Mouse (Mus musculus): Measurements from ENCODE around the gene Olfr552. TPM values are rescaled to one million over a fixed set of nuclear protein-coding genes. Genes with fewer than 3 reads are reported as not detected.
A peak's percentile ranks its signal among the peaks of the same experiment; 100 is the strongest.
"Not testable (repeated sequence)": the region's sequence is repeated elsewhere in the genome, so short reads cannot be mapped to it uniquely, and the experiment has no call there.

The Olfr552 gene
- polyA plus RNA-seq (2016; fragmentation: Nextera tagmentation; extraction: Ambion mirVana): not detected in 2 replicates

DNA sequence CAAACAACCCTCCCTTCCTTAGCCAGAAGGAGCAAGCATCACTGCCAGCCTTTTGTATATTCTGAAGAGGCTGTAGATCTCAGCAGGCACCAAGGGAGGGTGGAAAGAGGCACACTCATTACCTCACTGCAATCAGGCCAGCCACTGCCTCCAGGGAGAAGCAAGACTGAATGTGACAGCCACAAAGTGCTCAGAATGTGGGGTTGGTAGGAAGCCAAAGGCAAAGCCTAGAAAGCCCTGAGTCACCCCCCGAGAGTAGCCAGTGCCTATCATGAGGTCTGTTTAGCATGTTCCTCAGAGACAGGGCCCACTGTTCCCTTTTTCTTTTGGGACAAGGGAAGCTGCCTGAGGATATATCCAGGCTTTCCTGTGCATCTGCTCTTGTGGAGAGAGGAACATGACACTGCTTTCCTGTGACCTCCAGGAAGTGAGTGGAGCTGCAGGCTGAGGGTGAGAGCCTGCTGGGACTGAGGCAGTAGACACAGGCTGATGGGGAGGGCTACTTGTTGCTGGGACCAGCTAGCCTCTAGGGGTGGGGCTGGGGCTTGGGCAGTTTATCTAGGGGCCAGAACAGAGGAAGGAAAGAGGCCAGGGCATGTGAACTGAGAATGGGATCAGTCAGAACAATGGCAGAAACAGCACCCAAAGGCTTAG lies at the start of gene Olfr552:
Gene Olfr552, plus strand, starts transcription at position 393 of the 654 bp plus-strand sequence.
- Histone ChIP-seq H3K9me3 (no peaks in the 10 kb centered on the region), H3K27me3 (ENCODE audit: insufficient read depth, poor library complexity, severe bottlenecking) (no peaks in the 10 kb centered on the region), H3K4me3 (no peak within 1 kb of the TSS), H3K27ac (no peak within 1 kb of the TSS), H3K36me3 (no peaks in the 10 kb centered on the region), H3K4me1 (replicated peaks) (no peaks in the 10 kb centered on the region)
- 68% methylated on average over 1 of the region's 1 CpGs for WGBS
- no peak for DNase-seq (ENCODE audit: low spot score)

DNA sequence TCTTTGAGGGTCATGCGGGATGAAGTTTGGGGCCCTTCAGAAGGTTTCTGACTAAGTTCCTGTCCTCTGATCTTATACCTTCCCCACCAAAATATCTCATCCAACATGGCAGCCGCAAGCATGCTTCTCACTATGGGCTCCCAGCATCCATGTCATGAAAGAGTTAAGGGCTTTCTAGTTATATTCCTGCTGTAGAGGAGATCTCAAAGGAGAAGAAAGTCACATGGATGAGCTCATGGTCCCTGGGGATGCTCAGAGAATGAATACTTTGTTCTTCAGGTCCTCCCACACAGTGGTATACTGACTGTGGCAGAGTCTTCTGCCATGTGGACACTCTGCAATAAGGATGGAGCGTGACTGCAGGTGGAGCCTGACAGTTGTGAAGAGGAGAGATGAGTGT lies 48.0 kb upstream of the Olfr552 start, which contains the start of gene Olfr549:
Gene Olfr549, plus strand, starts transcription at position 301 of the 400 bp plus-strand sequence.
- Histone ChIP-seq H3K4me3 (no peak within 1 kb of the TSS), H3K27ac (no peak within 1 kb of the TSS)

DNA sequence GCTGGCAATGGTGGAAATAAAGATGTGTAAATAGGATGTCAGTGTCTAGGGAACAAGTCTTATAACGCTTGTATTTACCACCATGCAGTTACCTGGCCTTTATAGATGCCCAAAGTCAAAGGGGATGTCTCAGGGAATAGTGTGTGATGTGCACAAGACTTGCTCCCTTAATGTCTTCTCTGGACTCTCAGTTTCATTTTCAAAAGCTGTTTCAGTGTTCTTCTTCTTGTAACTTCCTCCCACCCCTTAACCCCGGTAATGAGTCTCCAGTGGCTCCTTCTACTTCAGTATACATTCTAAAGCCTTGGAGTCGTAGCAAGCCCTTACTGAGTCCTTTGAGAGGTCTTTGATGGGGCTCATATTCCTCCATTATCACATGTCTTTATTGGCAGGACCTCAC lies 44.3 kb upstream of the Olfr552 start:
- Histone ChIP-seq H3K36me3 (no peaks in the 10 kb centered on the region), H3K27me3 (ENCODE audit: insufficient read depth, poor library complexity, severe bottlenecking) (no peaks in the 10 kb centered on the region), H3K9me3 (no peaks in the 10 kb centered on the region), H3K4me3 (no peak overlapping the region), H3K4me1 (replicated peaks) (no peaks in the 10 kb centered on the region), H3K27ac (no peak overlapping the region)
- 77% methylated on average over 3 of the region's 3 CpGs for WGBS
- DNase-seq (ENCODE audit: low spot score): no peak

More for the DNA sequence above, 48.0 kb upstream of the Olfr552 start, which contains the start of gene Olfr549:
- Histone ChIP-seq H3K36me3 (no peaks in the 10 kb centered on the region), H3K4me1 (replicated peaks) (no peaks in the 10 kb centered on the region), H3K9me3 (no peaks in the 10 kb centered on the region), H3K27me3 (ENCODE audit: insufficient read depth, poor library complexity, severe bottlenecking) (no peaks in the 10 kb centered on the region)
- 87% methylated on average over 3 of the region's 3 CpGs for WGBS
- DNase-seq (ENCODE audit: low spot score): no peak

DNA sequence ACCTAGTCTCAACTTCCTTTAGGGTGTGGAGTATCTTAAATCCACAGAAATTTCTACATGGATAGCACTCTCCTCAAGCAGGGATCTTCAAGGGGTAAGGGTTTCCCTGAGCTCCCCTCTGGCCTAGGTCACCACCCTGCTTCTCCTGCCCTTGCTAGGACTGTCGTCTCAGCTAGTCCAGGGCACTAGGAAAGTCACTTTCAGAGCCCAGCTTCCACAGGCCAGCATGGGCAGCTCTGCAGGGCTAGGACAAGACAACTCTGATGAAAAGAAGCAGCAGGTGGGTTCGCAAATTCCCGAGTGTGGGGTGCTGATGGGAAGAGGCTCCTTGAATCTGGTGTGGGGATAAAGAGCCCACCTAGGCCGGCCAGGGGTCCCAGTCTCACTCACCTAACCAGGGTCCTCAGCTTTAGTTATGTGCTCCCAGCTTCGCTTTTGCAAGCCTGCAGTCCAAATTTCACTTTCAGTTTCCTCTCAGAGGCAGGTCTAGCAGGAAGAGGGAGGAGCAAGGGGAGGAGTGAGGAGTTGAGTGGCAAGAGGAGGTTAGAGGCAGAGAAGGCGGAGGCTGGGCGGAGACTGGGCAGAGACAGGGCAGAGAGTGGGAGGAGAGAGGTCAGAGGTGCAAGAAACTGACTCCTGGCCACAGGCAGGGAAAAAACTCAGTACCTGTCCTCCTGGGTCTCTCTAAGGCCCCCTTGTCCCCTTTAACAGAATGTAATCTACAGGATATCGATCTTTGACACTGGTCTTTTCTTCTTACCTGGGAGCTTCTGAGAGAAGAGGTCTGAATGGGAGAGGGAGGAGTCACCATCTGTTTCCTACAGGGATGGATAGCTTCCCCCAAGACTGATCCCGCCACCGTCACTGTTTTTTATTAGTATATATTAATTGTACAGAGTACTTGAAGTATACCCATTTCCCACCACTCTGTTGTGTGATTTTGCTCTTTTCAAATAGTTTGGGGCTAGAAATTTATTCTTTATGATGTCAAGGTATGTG lies 32.3 kb upstream of the Olfr552 start, which contains the start of gene Trim21:
Gene Trim21, minus strand, starts transcription at position 488 of the 999 bp plus-strand sequence.
- no peaks in the 10 kb centered on the region for H3K9me3 ChIP-seq
- peak; percentile 63 for DNase-seq (ENCODE audit: low spot score)
- peaks cover 13% of the 10 kb centered on the region for H3K4me1 ChIP-seq (replicated peaks)
- peak within 1 kb of the TSS; percentile 55 for H3K4me3 ChIP-seq
- no peaks in the 10 kb centered on the region for H3K36me3 ChIP-seq
- WGBS: 22% methylated on average over 10 of the region's 10 CpGs
- H3K27ac ChIP-seq: peak within 1 kb of the TSS; percentile 75
- no peaks in the 10 kb centered on the region for H3K27me3 ChIP-seq (ENCODE audit: insufficient read depth, poor library complexity, severe bottlenecking)

DNA sequence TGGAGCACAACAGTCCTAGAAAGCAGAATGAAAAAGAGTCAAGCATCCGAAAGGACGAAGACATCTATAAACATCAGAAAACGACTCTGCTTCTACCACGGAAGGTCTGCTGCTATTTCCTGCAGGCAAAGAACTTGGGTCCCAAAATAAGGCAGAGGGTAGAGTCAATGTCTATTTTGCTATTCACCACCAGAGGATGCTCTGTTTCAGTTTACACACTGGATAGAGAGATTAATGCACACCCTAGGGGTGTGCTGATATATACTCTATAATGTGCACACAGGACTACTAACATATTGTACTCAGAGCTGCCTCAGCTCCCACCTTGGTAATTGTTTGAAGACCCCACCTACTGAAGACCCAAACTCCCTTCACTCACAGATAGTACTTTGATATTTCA lies 31.4 kb upstream of the Olfr552 start:
- H3K27ac ChIP-seq: no peak overlapping the region
- 94% methylated on average over 4 of the region's 4 CpGs for WGBS

DNA sequence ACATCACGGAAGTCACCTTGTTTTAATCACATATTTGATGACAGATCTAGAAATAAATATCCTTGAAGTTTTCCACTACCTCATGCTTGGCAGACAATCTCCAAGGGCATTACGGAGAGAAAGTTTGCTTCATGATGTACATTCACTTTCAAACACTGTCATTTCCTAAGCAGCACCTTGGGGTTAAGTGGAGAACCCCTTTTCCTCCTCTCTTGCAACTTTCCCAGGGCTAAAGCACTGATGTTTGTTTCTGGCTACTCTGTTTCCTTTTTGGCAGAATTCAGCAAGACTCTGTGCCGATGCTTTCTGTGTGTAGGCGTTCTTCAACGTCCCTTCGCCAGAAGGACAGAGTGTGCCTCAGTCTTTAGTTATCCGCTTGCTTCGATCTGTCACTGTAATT lies 26.4 kb upstream of the Olfr552 start, which contains the start of gene Olfr550:
Gene Olfr550, plus strand, starts transcription at position 301 of the 400 bp plus-strand sequence.
- WGBS: 93% methylated on average over 8 of the region's 8 CpGs
- H3K36me3 ChIP-seq: no peaks in the 10 kb centered on the region
- no peaks in the 10 kb centered on the region for H3K9me3 ChIP-seq
- H3K4me1 ChIP-seq (replicated peaks): peaks cover 5% of the 10 kb centered on the region
- H3K27me3 ChIP-seq (ENCODE audit: insufficient read depth, poor library complexity, severe bottlenecking): no peaks in the 10 kb centered on the region
- no peak within 1 kb of the TSS for H3K4me3 ChIP-seq
- no peak for DNase-seq (ENCODE audit: low spot score)
- no peak within 1 kb of the TSS for H3K27ac ChIP-seq

More for the DNA sequence above, 31.4 kb upstream of the Olfr552 start:
- H3K4me1 ChIP-seq (replicated peaks): peaks cover 13% of the 10 kb centered on the region
- no peaks in the 10 kb centered on the region for H3K27me3 ChIP-seq (ENCODE audit: insufficient read depth, poor library complexity, severe bottlenecking)
- H3K4me3 ChIP-seq: no peak overlapping the region
- DNase-seq (ENCODE audit: low spot score): no peak
- H3K36me3 ChIP-seq: no peaks in the 10 kb centered on the region
- H3K9me3 ChIP-seq: no peaks in the 10 kb centered on the region

DNA sequence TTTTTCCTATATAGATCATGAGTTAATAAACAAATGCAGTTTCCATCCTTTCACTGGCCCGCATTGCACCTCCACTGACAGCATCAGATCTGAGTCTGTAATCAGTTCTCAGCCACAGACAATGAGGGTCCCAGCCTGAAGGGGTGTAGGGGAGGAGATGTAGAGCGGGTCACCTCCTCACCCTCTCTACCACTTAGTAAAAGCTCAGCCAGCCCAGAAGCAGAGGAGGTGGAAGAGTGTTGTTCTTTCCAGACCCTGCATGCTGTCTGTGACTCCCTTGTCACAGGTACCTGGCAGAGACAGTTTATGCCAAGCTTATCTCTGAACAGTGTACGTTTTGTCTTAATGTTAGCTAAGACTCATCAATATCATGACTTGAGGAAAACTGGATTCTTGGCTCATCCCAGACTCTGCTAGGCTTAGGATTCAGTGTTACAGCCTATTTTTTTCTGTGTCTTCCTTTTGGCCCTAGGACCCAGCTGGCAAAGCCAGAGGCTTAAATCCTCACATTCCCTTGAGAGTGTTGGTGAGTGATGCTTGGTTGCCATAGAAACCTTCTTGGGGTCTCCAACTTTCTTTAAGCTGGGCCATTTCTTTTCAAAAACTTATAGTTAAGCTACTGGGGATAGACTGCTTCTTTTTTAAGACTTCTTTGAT lies 24.3 kb upstream of the Olfr552 start:
- H3K36me3 ChIP-seq: no peaks in the 10 kb centered on the region
- H3K4me1 ChIP-seq (replicated peaks): peaks cover 5% of the 10 kb centered on the region
- DNase-seq (ENCODE audit: low spot score): no peak
- H3K27me3 ChIP-seq (ENCODE audit: insufficient read depth, poor library complexity, severe bottlenecking): no peaks in the 10 kb centered on the region
- H3K4me3 ChIP-seq: no peak overlapping the region
- no peak overlapping the region for H3K27ac ChIP-seq
- 74% methylated on average over 3 of the region's 3 CpGs for WGBS
- H3K9me3 ChIP-seq: no peaks in the 10 kb centered on the region

DNA sequence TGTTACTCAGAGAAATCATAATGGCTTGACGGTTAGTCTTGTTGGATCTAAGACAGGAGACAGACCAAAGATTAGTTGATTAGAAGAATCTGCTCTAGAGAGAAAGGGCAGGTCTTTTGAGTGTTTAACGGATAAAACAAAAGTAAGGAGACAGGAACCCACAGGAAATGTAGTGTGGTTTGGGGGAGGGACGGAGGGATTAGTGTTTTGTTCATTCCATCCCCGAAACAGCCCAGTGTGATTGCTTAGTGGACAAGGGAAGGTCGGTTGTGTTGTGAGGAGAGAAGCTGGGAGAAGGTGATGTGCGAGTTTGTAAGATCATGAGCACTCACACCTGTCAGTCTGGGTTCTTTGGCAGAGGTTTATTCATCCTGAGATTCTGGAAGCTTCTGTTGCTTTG lies 21.6 kb upstream of the Olfr552 start:
- WGBS: 73% methylated on average over 6 of the region's 6 CpGs
- DNase-seq (ENCODE audit: low spot score): no peak
- no peak overlapping the region for H3K4me3 ChIP-seq
- no peaks in the 10 kb centered on the region for H3K27me3 ChIP-seq (ENCODE audit: insufficient read depth, poor library complexity, severe bottlenecking)
- no peak overlapping the region for H3K27ac ChIP-seq
- peaks cover 5% of the 10 kb centered on the region for H3K4me1 ChIP-seq (replicated peaks)
- H3K9me3 ChIP-seq: no peaks in the 10 kb centered on the region
- H3K36me3 ChIP-seq: no peaks in the 10 kb centered on the region

DNA sequence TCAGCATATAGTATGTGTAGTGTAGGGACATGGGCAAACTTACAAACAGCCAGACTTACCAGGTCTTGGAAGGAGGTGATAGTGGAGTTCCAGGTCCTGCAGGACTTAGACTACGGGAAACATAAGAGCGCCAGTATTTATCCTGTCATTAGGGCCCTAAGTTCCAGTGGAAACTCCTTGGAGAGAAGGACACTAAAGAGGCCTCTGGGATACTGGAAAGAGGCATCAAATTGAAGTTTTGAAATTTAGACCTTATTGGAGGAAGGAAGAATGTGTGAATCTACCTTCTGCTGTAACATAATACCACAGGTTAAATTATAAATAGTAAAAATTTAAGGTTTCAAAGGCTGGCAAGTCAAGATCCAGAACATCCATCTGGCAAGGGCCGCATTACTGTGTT lies 5.8 kb upstream of the Olfr552 start, which contains the start of gene Olfr551:
Gene Olfr551, minus strand, starts transcription at position 101 of the 400 bp plus-strand sequence.
- H3K9me3 ChIP-seq: no peaks in the 10 kb centered on the region
- no peak for DNase-seq (ENCODE audit: low spot score)
- no peaks in the 10 kb centered on the region for H3K4me1 ChIP-seq (replicated peaks)
- H3K4me3 ChIP-seq: no peak within 1 kb of the TSS
- no peak within 1 kb of the TSS for H3K27ac ChIP-seq
- H3K27me3 ChIP-seq (ENCODE audit: insufficient read depth, poor library complexity, severe bottlenecking): no peaks in the 10 kb centered on the region
- no peaks in the 10 kb centered on the region for H3K36me3 ChIP-seq
- 89% methylated on average over 3 of the region's 3 CpGs for WGBS

DNA sequence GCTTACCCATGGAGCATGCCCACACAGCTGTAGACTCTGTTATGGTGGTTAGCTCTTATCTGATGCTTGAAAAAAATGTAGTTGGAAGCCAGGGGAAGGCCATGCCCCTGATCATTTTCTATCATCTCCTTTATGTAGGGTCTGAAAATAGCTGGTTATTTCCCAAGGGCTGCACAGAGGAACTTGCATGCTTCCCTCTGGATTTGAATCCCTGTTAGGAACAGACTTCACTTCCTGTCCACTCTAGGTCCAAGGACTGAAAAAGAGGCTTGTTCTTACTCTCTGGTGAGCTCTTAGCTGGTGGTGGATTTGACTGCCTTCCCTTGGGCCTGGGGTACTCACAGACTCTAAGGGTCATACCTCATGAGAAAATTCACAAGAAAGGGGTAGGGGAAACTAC lies 20.5 kb downstream of the Olfr552 start, which contains the start of gene Olfr553:
Gene Olfr553, minus strand, starts transcription at position 101 of the 400 bp plus-strand sequence.
- H3K27ac ChIP-seq: no peak within 1 kb of the TSS
- H3K36me3 ChIP-seq: no peaks in the 10 kb centered on the region
- no peak within 1 kb of the TSS for H3K4me3 ChIP-seq
- no peaks in the 10 kb centered on the region for H3K4me1 ChIP-seq (replicated peaks)
- H3K27me3 ChIP-seq (ENCODE audit: insufficient read depth, poor library complexity, severe bottlenecking): no peaks in the 10 kb centered on the region
- no peak for DNase-seq (ENCODE audit: low spot score)
- H3K9me3 ChIP-seq: no peaks in the 10 kb centered on the region

DNA sequence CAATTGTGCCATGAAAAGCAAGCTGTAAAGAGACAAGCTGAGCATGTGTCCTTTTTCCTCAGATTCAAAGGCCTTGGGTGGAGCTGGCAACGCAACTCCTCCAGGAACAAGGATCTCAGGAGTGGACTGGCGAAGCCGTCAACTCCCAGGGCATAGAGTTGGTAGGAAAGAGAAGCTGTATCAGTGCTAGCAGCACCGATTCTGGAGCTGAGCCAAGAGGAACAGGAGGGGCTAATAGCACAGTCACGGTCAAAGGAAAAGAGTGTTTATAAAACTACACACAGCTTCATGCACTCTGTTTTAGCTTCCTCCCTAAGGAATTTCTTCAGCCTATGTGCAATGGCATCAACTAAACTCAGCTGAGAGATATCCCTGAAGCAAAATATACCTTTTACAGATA lies 22.0 kb downstream of the Olfr552 start:
- no peaks in the 10 kb centered on the region for H3K9me3 ChIP-seq
- no peak for DNase-seq (ENCODE audit: low spot score)
- no peak overlapping the region for H3K27ac ChIP-seq
- H3K27me3 ChIP-seq (ENCODE audit: insufficient read depth, poor library complexity, severe bottlenecking): no peaks in the 10 kb centered on the region
- 77% methylated on average over 5 of the region's 5 CpGs for WGBS
- H3K4me3 ChIP-seq: no peak overlapping the region
- no peaks in the 10 kb centered on the region for H3K36me3 ChIP-seq
- no peaks in the 10 kb centered on the region for H3K4me1 ChIP-seq (replicated peaks)

DNA sequence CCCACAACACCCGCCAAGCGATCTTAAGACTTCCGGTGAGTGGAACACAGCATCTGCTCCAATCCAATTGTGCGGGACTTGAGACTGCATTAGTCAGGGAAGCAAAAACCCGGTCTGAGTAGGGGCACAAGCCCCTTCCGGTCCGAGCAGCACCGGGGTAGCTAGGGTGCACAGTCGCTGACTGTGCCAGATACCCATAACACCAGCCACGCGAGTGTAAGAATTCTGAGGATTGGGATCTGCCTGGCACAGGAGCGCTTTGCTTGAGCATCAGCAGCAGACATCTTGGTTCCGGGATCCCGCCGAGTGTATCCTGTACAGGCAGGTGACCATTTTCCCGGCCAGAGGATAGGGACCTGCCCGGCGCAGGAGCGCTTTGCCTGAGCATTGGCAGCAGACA lies 22.8 kb downstream of the Olfr552 start:
- H3K36me3 ChIP-seq; DNase-seq (ENCODE audit: low spot score); H3K27me3 ChIP-seq (ENCODE audit: insufficient read depth, poor library complexity, severe bottlenecking); H3K9me3 ChIP-seq; H3K4me1 ChIP-seq (replicated peaks); H3K27ac ChIP-seq; H3K4me3 ChIP-seq: not testable (repeated sequence)
- WGBS: 86% methylated on average over 19 of the region's 19 CpGs

Data from hindbrain, embryonic 10.5 days (tissue).